Comparison of ENCODE assay signal across 22 mouse cellular contexts in the genomic region with DNA sequence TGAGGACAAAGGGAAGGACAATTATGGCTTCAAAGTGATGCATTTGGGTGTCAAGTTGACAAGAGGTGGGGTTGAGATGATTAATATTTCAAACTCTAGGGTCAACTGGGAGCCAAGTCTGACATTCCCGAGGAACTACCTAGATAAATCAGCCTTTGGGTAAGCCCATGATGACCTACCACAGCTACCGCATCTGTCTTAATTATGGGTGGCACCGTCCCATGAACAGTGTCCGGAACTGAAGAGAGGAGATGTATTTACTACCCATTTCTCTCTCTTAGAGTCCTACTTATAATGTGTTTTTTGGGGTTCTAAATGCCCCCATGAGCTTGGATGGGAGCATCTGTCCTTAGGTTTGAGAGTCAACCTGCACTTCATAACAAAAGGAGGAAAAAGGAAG. TPM values are rescaled to one million over a fixed set of nuclear protein-coding genes. Genes with fewer than 3 reads are reported as not detected.
"Had no signal": no experiment of that assay in that cellular context is flagged by ENCODE, and none has a peak within 500 bp of the region (broad histone marks: within the 10 kb centered on the region; RNA-seq: fewer than 3 reads in every experiment).

No protein-coding gene starts in this region.

- H3K4me2 ChIP-seq: neural tube, embryonic 13.5 days; neural tube, embryonic 15.5 days; stomach, embryonic 15.5 days had no signal

- DNase-seq: retina, postnatal 1 day; right cerebral cortex, adult 18-20 months; right cerebral cortex, postnatal 14 days; right cerebral cortex, postnatal 25 days; right cerebral cortex, postnatal 4 days; spleen, adult 18-20 months; thymus, adult 18-20 months; thymus, adult 2 months; thymus, postnatal 14 days; thymus, postnatal 25 days; thymus, postnatal 36 days; thymus, postnatal 4 days had no signal

- H3K9me3 ChIP-seq: neural tube, embryonic 13.5 days; neural tube, embryonic 15.5 days; stomach, embryonic 15.5 days had no signal

- H3K36me3 ChIP-seq: stomach, embryonic 15.5 days had no signal

- H3K4me3 ChIP-seq: neural tube, embryonic 13.5 days; neural tube, embryonic 15.5 days; stomach, embryonic 15.5 days had no signal

- H3K9ac ChIP-seq: neural tube, embryonic 13.5 days; neural tube, embryonic 15.5 days; stomach, embryonic 15.5 days had no signal

- H3K4me1 ChIP-seq: neural tube, embryonic 13.5 days; neural tube, embryonic 15.5 days; stomach, embryonic 15.5 days had no signal

- H3K27ac ChIP-seq: neural tube, embryonic 13.5 days; neural tube, embryonic 15.5 days; stomach, embryonic 15.5 days; stomach, postnatal 0 days had no signal

- H3K27me3 ChIP-seq: neural tube, embryonic 13.5 days; neural tube, embryonic 15.5 days; stomach, embryonic 15.5 days had no signal

RNA-seq across cellular contexts. Expression of a gene that starts 38.5 kb away (rescaled TPM):
- polyA plus RNA-seq: neural tube, embryonic 13.5 days; neural tube, embryonic 14.5 days; neural tube, embryonic 15.5 days; small intestine, adult 2 months; spleen, adult 2 months; stomach, embryonic 14.5 days; stomach, embryonic 15.5 days; stomach, embryonic 16.5 days; stomach, postnatal 0 days; thymus, adult 2 months; thymus, postnatal 0 days had no signal
